Mouse (Mus musculus) G1E (cell line): ENCODE data around the gene Ins2. TPM values are rescaled to one million over a fixed set of nuclear protein-coding genes. Genes with fewer than 3 reads are reported as not detected.

Experiments used
- ATAC-seq: 2 replicates; pipeline ENCODE4 v1.8.0; 2016; ENCODE audit warnings: mild to moderate bottlenecking; ENCODE audit not compliant: insufficient number of reproducible peaks, poor library complexity, low FRiP score, severe bottlenecking; ENCODE audit errors: extremely low read depth
- DNase-seq: peaks from one replicate; pipeline ENCODE4 v3.0.0; 2012; ENCODE audit warnings: low spot score
- H3K27me3 ChIP-seq: 2 replicates; pipeline ENCODE4 v1.6.1; 2012; ENCODE audit warnings: mild to moderate bottlenecking, low read length, inconsistent platforms; ENCODE audit not compliant: insufficient read depth
- H3K36me3 ChIP-seq: replicated peaks from 2 replicates; pipeline ENCODE3; 2012; ENCODE audit warnings: mild to moderate bottlenecking, inconsistent platforms
- H3K4me1 ChIP-seq: 2 replicates; pipeline ENCODE4 v1.6.1; 2012; ENCODE audit warnings: low read depth, low read length, inconsistent platforms, mixed read lengths; ENCODE audit not compliant: insufficient read depth
- H3K4me3 ChIP-seq: 2 replicates; pipeline ENCODE4 v1.5.1; 2012; ENCODE audit warnings: low read depth, mild to moderate bottlenecking, inconsistent platforms, low read length, moderate library complexity, mixed read lengths
- H3K9me3 ChIP-seq: replicated peaks from 2 replicates; pipeline ENCODE4 v1.6.1; 2012; ENCODE audit warnings: inconsistent platforms
- CTCF ChIP-seq: IDR thresholded peaks from 2 replicates; pipeline ENCODE4 v1.5.1; 2012; ENCODE audit warnings: low read depth, low read length, inconsistent platforms, mixed read lengths
- GATA1 ChIP-seq: IDR thresholded peaks from 2 replicates; pipeline ENCODE4 v1.6.1; 2012; ENCODE audit warnings: borderline replicate concordance, low read length, inconsistent platforms, mixed read lengths
- GATA2 ChIP-seq: IDR thresholded peaks from 2 replicates; pipeline ENCODE4 v1.6.1; 2012; ENCODE audit warnings: low read depth, low read length, inconsistent platforms, borderline replicate concordance
- POLR2AphosphoS5 ChIP-seq: IDR thresholded peaks from 2 replicates; pipeline ENCODE4 v1.6.1; 2012; ENCODE audit warnings: low read depth, low read length, inconsistent platforms; ENCODE audit not compliant: insufficient replicate concordance
- TAL1 ChIP-seq: conservative IDR thresholded peaks from 2 replicates; pipeline ENCODE4 v1.6.1; 2012; ENCODE audit warnings: low read depth, low read length, inconsistent platforms, mixed read lengths
- polyA plus RNA-seq: library from polyadenylated mRNA; stranded (reverse); fragments of >175 nt; gene quantifications from 2 replicates; pipeline ENCODE4 v1.2.3, GENCODE M21; 2012
- total RNA-seq, 2 experiments: library from RNA; stranded (forward) in 1 of 2; stranded (reverse) in 1 of 2; fragments of 200-1000 nt in 1 of 2; fragments of >200 nt in 1 of 2; fragmentation: Nextera tagmentation in 1 of 2; gene quantifications; 2 replicates each; pipeline ENCODE4 v1.2.3; 2014 to 2017

Ins2 gene
- total and polyA plus RNA-seq, 3 experiments: 0.38 TPM; not detected in 2

GRCm38 (mm10) chr7:142675141-142675540 is 68.0 kb downstream of the Ins2 start:
- ATAC-seq: no peak
- H3K27me3 ChIP-seq: no peaks in the 10 kb centered on the region; the same call in 1 of the 2 replicates

GRCm38 (mm10) chr7:142672120-142672519 is 71.1 kb downstream of the Ins2 start:
- no peak for DNase-seq
- Histone ChIP-seq H3K4me3 (no peak overlapping the region), H3K27me3 (no peaks in the 10 kb centered on the region), H3K36me3 (no peaks in the 10 kb centered on the region), H3K9me3 (peaks cover 37% of the 10 kb centered on the region), H3K4me1 (no peaks in the 10 kb centered on the region)
- no peak for TF ChIP-seq TAL1
- no peak for TF ChIP-seq POLR2AphosphoS5
- TF ChIP-seq GATA2: no peak
- no peak for TF ChIP-seq GATA1
- TF ChIP-seq CTCF: peak; percentile 22; the same call in 1 of the 2 replicates
- no peak for ATAC-seq

More at GRCm38 (mm10) chr7:142675141-142675540, 68.0 kb downstream of the Ins2 start:
- DNase-seq: no peak
- Histone ChIP-seq H3K4me1 (no peaks in the 10 kb centered on the region), H3K9me3 (peaks cover 9% of the 10 kb centered on the region), H3K4me3 (no peak overlapping the region), H3K36me3 (no peaks in the 10 kb centered on the region)
- no peak for TF ChIP-seq GATA1
- no peak for TF ChIP-seq POLR2AphosphoS5
- TF ChIP-seq GATA2: no peak
- TF ChIP-seq TAL1: no peak
- no peak for TF ChIP-seq CTCF

- H3K27me3 ChIP-seq: no peaks in the 10 kb centered on the region
- H3K4me3 ChIP-seq: no peak overlapping the region
- ATAC-seq (no peak), DNase-seq (no peak)
- H3K9me3 ChIP-seq: peaks cover 40% of the 10 kb centered on the region
- H3K36me3 ChIP-seq: no peaks in the 10 kb centered on the region
- TF ChIP-seq TAL1 (no peak), CTCF (no peak), GATA1 (no peak), POLR2AphosphoS5 (no peak)
- no peaks in the 10 kb centered on the region for H3K4me1 ChIP-seq
These were observed 72.1 kb downstream of the Ins2 start for GRCm38 (mm10) chr7:142671067-142671466.

- no peak within 1 kb of the TSS; the same call in 1 of the 2 replicates for H3K4me3 ChIP-seq
These were observed 73.2 kb downstream of the Ins2 start, which contains the start of gene Gm49394 for GRCm38 (mm10) chr7:142669751-142670625. Gene Gm49394, minus strand, starts transcription at chr7:142669942.

GRCm38 (mm10) chr7:142668328-142668727 is 74.9 kb downstream of the Ins2 start:
- no peaks in the 10 kb centered on the region for H3K27me3 ChIP-seq
- H3K4me3 ChIP-seq: no peak overlapping the region
- H3K36me3 ChIP-seq: no peaks in the 10 kb centered on the region
- peaks cover 42% of the 10 kb centered on the region for H3K9me3 ChIP-seq
- no peak for TF ChIP-seq GATA2
- no peak for TF ChIP-seq TAL1
- TF ChIP-seq GATA1: no peak
- no peak for TF ChIP-seq CTCF
- TF ChIP-seq POLR2AphosphoS5: no peak
- ATAC-seq: no peak
- DNase-seq: no peak
- no peaks in the 10 kb centered on the region for H3K4me1 ChIP-seq

More at GRCm38 (mm10) chr7:142669751-142670625, 73.2 kb downstream of the Ins2 start, which contains the start of gene Gm49394:
- no peaks in the 10 kb centered on the region for H3K4me1 ChIP-seq
- TF ChIP-seq CTCF: no peak
- TF ChIP-seq TAL1: no peak
- no peak for TF ChIP-seq POLR2AphosphoS5
- no peak for TF ChIP-seq GATA2
- TF ChIP-seq GATA1: no peak
- no peaks in the 10 kb centered on the region for H3K36me3 ChIP-seq
- DNase-seq (no peak), ATAC-seq (no peak)
- H3K9me3 ChIP-seq: peaks cover 40% of the 10 kb centered on the region
- no peaks in the 10 kb centered on the region for H3K27me3 ChIP-seq

GRCm38 (mm10) chr7:142667521-142667920 is 75.7 kb downstream of the Ins2 start:
- H3K27me3 ChIP-seq: no peaks in the 10 kb centered on the region
- DNase-seq (no peak), ATAC-seq (no peak)
- no peak overlapping the region for H3K4me3 ChIP-seq
- H3K9me3 ChIP-seq: peaks cover 42% of the 10 kb centered on the region
- TF ChIP-seq POLR2AphosphoS5 (no peak), TAL1 (no peak), GATA1 (no peak), CTCF (no peak), GATA2 (no peak)
- H3K4me1 ChIP-seq: no peaks in the 10 kb centered on the region
- H3K36me3 ChIP-seq: no peaks in the 10 kb centered on the region
